Mouse (Mus musculus) left cerebral cortex, adult 2 months (tissue): ENCODE data around the gene Tox2. TPM values are rescaled to one million over a fixed set of nuclear protein-coding genes. Genes with fewer than 3 reads are reported as not detected.

Experiments
- DNase-seq, 2 experiments: peaks; one replicate each; pipeline ENCODE4 v3.0.0; 2021 to 2022; ENCODE audit warnings: low spot score in 2 of 2, mixed read lengths in 1 of 2; ENCODE audit errors: extremely low spot score in 1 of 2
- H3K27ac ChIP-seq: fragments of 200-600 bp; 2 replicates; pipeline ENCODE4 v1.8.1; 2022
- H3K4me3 ChIP-seq: fragments of 200-600 bp; 2 replicates; pipeline ENCODE4 v1.8.1; 2022
- CTCF ChIP-seq: fragments of 200-600 bp; IDR thresholded peaks from 2 replicates; pipeline ENCODE4 v1.8.1; 2022; ENCODE audit warnings: antibody characterized with exemption, mild to moderate bottlenecking, moderate library complexity
- intact Hi-C: fragments of 180-260 bp; cut with DNase I; formaldehyde crosslinking; loops from one replicate; pipeline ENCODE4 v1.15.1; 2025
- long read RNA-seq, 2 experiments: library from polyadenylated mRNA; stranded (forward); transcript quantifications; one replicate each; pipeline ENCODE4 v2.0.0; 2021; ENCODE audit warnings: borderline mapping rate in 2 of 2
- total RNA-seq, 2 experiments: library from RNA; stranded (reverse); gene quantifications; 2 replicates each; pipeline ENCODE4 v1.2.3; 2021

Gene Tox2
- total RNA-seq: 10 to 100 TPM; 27.8 to 28.4 TPM
- long read RNA-seq, experiment 1, transcript Tox2-201 (9 exons, 2,166 nt): major isoform, 5 of 58 reads
- long read RNA-seq, experiment 1, partial matches to known transcripts: 28 of 58 reads
- long read RNA-seq, experiment 1, other reads (novel, unspliced or antisense): 21 of 58 reads
- long read RNA-seq, experiment 2, partial matches to known transcripts: 12 of 48 reads
- long read RNA-seq, experiment 2, other reads (novel, unspliced or antisense): 31 of 48 reads

DNA sequence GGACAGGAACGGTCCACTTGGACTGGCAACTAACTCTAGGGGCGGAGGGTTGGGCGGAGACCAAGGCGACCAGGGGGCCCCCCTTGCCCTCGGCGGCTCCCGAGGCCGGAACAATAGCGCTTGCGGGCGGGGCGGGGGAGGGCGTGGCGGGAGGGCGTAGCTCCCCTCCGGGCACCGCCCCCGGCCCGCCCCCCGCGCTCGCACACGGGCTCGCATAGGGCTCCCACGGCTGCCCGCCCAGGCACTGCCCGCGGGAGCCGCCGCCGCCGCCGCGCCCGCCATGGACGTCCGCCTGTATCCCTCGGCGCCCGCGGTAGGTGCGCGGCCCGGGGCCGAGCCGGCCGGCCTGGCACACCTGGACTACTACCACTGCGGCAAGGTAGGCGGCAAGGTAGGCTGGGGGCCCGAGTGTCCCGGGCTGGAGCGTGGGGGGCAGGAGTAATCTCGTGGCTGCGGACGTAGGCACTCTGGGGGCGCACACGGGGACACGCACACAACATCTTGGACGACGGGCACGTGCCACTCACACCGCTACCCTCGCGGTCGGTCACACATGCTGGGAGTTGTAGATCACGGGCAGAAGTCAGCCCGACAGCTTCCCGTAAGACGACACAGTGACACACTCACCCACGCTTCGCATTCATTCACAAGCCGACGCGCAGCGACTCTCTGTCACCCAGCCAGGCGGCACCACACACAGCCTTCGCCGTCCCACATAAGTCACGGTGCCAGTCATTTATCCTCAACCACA is at the start of gene Tox2:
Gene Tox2 (plus strand): TSS at position 242 of the 751 bp plus-strand sequence.
- TF ChIP-seq CTCF: no peak; the same call in 1 of the 2 replicates
- DNase-seq: peak; percentile 72 to 75
- intact Hi-C loops: loop anchor here (2.0 to 5.0 kb wide), 2 partner anchors 40 to 101 kb away; no protein-coding TSS in a partner anchor
- no peak within 1 kb of the TSS; the same call in 1 of the 2 replicates for H3K27ac ChIP-seq
- peak within 1 kb of the TSS; percentile 58 for H3K4me3 ChIP-seq

DNA sequence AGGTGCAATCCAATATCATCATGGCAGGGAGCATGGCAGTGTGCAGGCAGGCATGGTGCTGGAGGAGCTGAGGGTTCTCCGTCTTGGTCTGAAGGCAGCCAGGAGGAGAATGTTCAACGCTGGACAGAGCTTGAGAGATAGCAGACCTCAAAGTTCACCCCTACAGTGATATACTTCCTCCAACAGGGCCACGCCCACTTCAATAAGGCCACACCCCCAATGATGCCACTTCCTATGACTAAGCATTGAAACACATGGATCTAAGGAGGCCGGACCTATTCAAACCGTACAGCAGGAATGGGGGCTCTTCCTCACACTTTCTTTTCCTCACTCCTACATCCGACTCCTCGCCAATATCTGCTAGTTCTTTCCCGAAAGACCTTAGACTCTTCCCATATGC is 48.3 kb upstream of the Tox2 start:
- intact Hi-C loops: loop anchor here (5.0 kb wide), 1 partner anchor 88 kb away; no protein-coding TSS in a partner anchor
- no peak for TF ChIP-seq CTCF
- H3K4me3 ChIP-seq: no peak overlapping the region
- DNase-seq: no peak
- H3K27ac ChIP-seq: no peak overlapping the region

DNA sequence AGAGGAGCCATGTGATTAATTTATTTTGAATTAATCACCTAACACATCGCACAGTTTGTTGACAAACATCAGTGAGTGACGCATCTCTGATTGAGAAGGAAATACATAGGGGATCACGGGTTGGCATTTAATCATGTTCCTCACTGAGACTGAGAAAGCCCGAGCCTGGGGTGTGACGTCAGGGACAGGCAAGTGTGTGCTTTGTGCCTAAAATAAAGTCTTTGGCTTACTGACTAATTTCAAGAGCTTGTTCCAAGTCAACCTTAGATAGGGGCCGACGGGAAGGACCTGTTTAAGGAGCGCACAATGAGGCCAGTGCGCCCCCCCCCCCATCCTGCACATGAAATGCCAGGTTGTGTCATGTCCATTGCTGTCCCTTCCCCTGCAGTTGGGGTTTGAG is 43.9 kb upstream of the Tox2 start:
- TF ChIP-seq CTCF: no peak
- Histone ChIP-seq H3K27ac (no peak overlapping the region), H3K4me3 (no peak overlapping the region)
- DNase-seq: peak in 1 of 2 experiments; percentile 37
- intact Hi-C loops: loop anchor here (5.0 kb wide), 1 partner anchor 83 kb away; no protein-coding TSS in a partner anchor

DNA sequence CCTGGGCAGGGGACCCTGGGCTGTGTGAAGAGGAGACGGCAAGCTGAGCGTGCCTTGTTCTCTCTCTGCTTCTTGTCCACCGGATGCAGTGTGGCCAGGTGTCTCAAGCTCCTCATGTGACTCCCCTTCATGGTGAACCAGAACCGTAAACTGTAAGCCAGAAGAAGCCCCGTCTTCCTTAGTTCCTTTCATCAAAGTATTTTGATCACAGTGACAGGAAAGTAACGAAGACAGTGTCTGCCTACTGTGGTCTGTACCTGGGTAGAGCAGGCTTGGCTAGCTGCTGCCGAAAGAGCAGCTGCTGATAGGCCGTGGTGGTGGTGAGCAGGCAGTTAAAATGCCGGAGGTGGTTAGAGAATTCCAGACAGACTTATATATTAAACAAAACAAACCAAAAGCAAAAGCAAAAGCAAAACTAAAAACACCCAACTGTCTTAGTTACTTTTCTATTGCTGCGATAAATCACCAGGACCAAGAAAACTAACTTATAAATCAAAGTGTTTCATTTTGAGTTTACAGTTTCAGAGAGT is 38.4 kb upstream of the Tox2 start:
- no peak overlapping the region for H3K4me3 ChIP-seq
- DNase-seq: no peak
- no peak for TF ChIP-seq CTCF
- H3K27ac ChIP-seq: no peak overlapping the region
- intact Hi-C loops: no loop called here

DNA sequence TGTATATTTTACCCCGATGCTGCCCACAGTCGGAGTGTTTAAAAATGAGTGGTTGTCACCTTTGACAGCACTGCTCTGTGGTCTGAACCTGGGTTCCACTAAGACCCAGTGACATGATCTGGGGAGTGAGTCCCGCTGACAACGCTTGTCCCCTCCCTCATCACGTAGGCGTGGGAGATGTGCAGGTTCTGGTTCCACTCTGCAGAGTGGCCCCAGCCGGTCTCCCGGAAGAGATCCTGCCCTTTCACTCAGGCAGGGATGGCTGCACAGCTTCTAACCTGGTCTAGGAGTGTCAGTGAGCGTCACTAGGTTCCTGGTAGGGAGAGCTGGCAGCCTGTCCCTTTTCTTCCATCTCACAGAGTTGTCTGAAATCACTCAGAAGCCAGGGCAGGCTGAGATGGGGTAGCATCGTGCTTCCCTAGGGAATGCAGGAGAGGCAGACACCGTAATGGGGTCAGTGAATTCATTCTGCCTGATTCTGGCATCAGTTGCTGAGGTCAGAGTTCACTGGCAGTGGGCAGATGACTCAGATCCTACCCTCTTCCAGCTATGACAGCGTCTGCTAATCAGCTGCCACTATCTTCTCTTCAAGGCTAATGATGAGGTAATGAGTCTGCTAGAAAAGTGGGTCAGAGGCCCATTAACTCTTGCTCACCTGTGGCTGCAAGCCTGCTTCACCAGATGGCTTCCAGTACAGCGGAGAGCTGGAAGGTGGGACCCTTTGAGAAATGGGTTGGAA is 36.7 kb upstream of the Tox2 start:
- no peak overlapping the region for H3K27ac ChIP-seq
- DNase-seq: no peak
- no peak overlapping the region for H3K4me3 ChIP-seq
- intact Hi-C loops: no loop called here
- no peak for TF ChIP-seq CTCF

DNA sequence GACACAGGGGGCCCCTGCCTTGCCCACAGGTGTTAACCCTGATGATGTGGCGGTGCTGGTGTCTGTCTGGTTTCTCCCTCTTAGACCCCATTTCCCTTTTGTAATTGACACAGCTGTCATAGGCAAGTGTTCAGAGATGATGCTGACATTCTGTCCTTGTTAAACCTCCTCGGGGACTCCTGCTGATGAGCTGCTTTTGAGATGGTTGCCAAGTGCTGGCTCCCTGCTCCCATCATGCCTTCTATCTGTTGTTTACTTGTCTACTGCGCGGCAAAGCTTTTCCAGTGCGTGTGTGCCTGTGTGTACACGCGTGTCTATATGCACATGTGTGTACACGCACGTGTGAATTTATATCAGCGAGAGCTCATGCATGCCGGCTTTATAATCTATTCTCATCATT is 31.0 kb upstream of the Tox2 start:
- Histone ChIP-seq H3K4me3 (no peak overlapping the region), H3K27ac (no peak overlapping the region)
- no peak for DNase-seq
- intact Hi-C loops: no loop called here
- no peak for TF ChIP-seq CTCF

DNA sequence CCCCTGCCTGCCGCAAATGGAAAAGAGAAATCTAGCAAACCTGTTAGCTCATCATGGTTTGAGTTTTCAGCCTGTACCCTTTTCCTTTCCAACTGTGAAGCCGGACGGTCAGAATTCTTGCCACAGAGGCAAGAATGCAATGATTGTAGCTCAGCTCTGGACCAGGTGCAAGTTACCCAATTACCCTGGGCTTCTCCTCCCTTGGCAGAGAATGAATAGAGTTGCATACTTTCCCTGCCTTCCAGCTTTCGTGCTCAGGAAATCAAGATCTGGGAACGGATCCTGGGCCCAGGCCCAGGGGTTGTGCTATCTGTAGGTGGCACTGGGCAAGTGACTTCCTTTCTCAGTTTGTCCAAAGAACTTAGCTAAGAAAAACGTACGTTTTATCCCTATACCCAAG is 28.9 kb upstream of the Tox2 start:
- no peak for DNase-seq
- intact Hi-C loops: no loop called here
- no peak for TF ChIP-seq CTCF
- no peak overlapping the region for H3K27ac ChIP-seq
- H3K4me3 ChIP-seq: no peak overlapping the region

DNA sequence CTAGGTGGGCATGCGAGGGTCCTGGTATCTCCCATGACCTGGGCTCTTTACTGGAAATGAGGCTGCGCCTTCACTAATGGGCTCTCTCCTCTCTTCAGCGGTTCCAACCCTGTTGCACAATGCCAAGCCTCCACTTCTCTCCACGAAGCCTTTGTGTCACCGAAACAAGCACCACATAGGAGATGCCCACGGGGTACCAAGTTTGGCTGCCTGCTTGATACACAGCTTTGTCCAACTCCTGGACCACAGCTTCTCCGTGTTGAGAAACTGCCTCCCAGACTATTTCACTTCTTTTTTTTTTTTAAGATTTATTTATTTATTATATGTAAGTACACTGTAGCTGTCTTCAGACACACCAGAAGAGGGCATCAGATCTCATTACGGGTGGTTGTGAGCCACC is 27.1 kb upstream of the Tox2 start:
- Histone ChIP-seq H3K27ac (no peak overlapping the region), H3K4me3 (no peak overlapping the region)
- intact Hi-C loops: no loop called here
- no peak for TF ChIP-seq CTCF
- no peak for DNase-seq

DNA sequence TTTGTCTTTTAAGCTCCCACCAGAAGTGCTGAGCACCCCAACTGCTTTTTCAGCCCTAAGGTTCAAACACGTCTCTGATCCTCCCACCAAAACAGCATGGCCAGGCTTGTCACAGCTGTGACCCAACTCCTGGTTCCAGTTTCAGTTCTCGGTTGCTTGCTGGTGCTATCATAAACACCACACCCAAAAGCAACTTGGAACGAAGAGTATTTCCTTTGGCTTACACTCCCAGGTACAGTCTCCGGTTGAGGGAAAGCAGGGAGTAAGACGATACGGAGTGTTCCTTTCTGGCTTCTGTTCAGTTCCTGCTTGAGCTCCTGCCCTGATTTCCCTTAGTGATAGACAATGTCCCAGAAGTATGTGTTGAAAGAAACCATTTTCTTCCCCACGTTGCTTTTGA is 26.4 kb upstream of the Tox2 start:
- Histone ChIP-seq H3K4me3 (no peak overlapping the region), H3K27ac (no peak overlapping the region)
- DNase-seq: no peak
- TF ChIP-seq CTCF: no peak
- intact Hi-C loops: no loop called here

DNA sequence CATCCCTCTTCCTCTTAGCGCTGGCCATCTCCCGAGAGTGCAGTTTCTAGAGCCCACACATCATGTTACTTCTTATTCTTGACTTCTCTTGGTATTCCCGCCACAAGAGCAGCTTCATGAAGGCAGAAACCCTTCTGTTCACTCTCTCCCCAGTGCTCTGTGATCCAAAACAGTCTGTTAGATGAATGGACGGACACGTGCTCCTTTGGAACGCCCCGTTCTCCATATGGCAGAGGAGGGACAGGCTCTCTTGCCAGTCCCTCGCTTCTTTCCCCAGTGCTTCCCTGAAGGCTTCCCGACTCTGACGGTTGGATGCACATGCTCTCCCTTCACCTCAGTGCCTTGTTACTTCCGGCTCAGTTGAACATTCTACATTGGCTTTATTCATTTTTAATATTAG is 15.4 kb upstream of the Tox2 start:
- no peak for DNase-seq
- no peak for TF ChIP-seq CTCF

DNA sequence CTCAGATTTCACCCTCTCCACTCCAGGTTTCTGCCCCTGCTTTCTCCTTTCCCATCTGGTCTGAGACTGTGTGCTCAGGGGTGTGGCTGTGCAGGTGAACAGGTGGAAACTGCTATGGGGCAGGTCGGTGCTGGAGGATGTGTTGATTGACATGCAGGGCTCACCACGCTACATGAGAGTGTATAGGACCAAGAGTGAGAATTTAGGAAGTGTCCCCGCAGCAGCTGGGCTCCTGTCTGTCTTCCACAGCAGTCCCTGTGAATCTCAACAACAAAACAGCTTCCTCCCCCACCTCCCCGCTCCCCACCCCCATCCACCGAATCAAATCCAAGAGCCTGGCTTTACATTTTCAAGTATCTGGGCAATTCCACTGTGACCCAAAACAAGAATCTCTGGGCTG is 13.3 kb upstream of the Tox2 start:
- H3K4me3 ChIP-seq: no peak overlapping the region
- DNase-seq: no peak
- no peak for TF ChIP-seq CTCF
- intact Hi-C loops: no loop called here
- H3K27ac ChIP-seq: no peak overlapping the region

More for the DNA sequence above, 15.4 kb upstream of the Tox2 start:
- no peak overlapping the region for H3K4me3 ChIP-seq
- H3K27ac ChIP-seq: no peak overlapping the region
- intact Hi-C loops: no loop called here

DNA sequence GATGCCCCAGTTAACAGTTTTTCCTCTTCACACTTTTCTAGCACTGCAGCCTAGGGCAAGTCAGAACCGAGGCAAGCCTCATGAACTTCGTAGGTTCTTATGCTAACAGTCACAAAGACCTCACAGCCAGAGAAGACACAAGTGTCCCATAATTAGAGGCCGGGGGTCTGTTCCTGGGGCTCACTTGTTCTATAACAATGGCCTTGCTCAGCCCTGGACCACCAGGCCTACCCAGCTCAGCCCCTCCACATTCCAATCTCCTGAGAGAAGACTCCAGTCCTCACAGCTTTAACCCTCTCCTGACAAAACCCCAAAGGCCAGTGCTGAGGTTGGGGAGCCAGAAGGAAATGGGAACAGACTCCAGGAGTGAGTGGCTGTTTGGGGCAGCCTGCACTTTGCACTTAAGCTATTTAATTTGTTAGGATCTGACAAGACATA is 12.9 kb upstream of the Tox2 start:
- H3K27ac ChIP-seq: no peak overlapping the region
- TF ChIP-seq CTCF: no peak
- intact Hi-C loops: no loop called here
- DNase-seq: no peak
- H3K4me3 ChIP-seq: no peak overlapping the region
